Mouse (Mus musculus) small intestine, adult 2 months (tissue): Measurements from ENCODE around the gene Pfas. TPM values are rescaled to one million over a fixed set of nuclear protein-coding genes. Genes with fewer than 3 reads are reported as not detected.
"Not testable (repeated sequence)": the region's sequence is repeated elsewhere in the genome, so short reads cannot be mapped to it uniquely, and the experiment has no call there.

Source experiments
- H3K27ac ChIP-seq: fragments of 200-500 bp; 2 replicates; pipeline ENCODE4 v1.5.1; 2012; ENCODE audit warnings: low read depth, low read length, control low read depth, inconsistent platforms; ENCODE audit not compliant: insufficient read depth
- H3K27me3 ChIP-seq: fragments of 200-500 bp; 2 replicates; pipeline ENCODE4 v1.6.1; 2012; ENCODE audit warnings: mild to moderate bottlenecking, moderate library complexity, low read length, inconsistent platforms; ENCODE audit not compliant: control insufficient read depth, insufficient read depth
- H3K36me3 ChIP-seq: fragments of 200-500 bp; 2 replicates; pipeline ENCODE4 v1.6.1; 2012; ENCODE audit warnings: mild to moderate bottlenecking, low read length, control low read depth, inconsistent platforms; ENCODE audit not compliant: control insufficient read depth, insufficient read depth
- H3K4me1 ChIP-seq: fragments of 200-500 bp; 2 replicates; pipeline ENCODE4 v1.6.1; 2012; ENCODE audit warnings: low read length, inconsistent platforms, mixed read lengths; ENCODE audit not compliant: control insufficient read depth, insufficient read depth, insufficient read length
- H3K4me3 ChIP-seq: fragments of 200-500 bp; 2 replicates; pipeline ENCODE4 v1.5.1; 2012; ENCODE audit warnings: low read depth, mild to moderate bottlenecking, control low read depth, inconsistent platforms, low read length, moderate library complexity
- CTCF ChIP-seq: fragments of 200-500 bp; IDR thresholded peaks from 2 replicates; pipeline ENCODE4 v1.5.1; 2012; ENCODE audit warnings: low read depth, mild to moderate bottlenecking, control low read depth, inconsistent platforms, low read length, moderate library complexity, mixed read lengths; ENCODE audit not compliant: insufficient replicate concordance, insufficient read length; ENCODE audit errors: extremely low read depth
- POLR2A ChIP-seq: fragments of 200-500 bp; IDR thresholded peaks from 2 replicates; pipeline ENCODE4 v1.6.1; 2012; ENCODE audit warnings: low read depth, mild to moderate bottlenecking, control low read depth, inconsistent platforms, low read length, moderate library complexity
- WGBS: fragments of 180-500 bp; shearing (Covaris S2); methylation state at CpG from one replicate; pipeline ENCODE4 v1.1.7; 2018; 5-methylcytosine and 5-hydroxymethylcytosine counted together
- polyA plus RNA-seq: library from polyadenylated mRNA; depleted of rRNA; stranded (reverse); fragments of >200 nt; gene quantifications from 2 replicates; pipeline ENCODE4 v1.2.3, GENCODE M21; 2012

The Pfas gene
- polyA plus RNA-seq, 1 experiment = 6.0 TPM

GRCm38 (mm10) chr11:68982639-68983369, 25.5 kb downstream of the Pfas start:
- peaks cover 7% of the 10 kb centered on the region for H3K36me3 ChIP-seq
- no peak overlapping the region for H3K4me3 ChIP-seq
- H3K27ac ChIP-seq = no peak overlapping the region
- no peaks in the 10 kb centered on the region for H3K27me3 ChIP-seq
- 24% methylated on average over 4 of the region's 4 CpGs for WGBS
- TF ChIP-seq POLR2A = no peak
- TF ChIP-seq CTCF = peak; percentile 79; the same call in 1 of the 2 replicates
- peaks cover 5% of the 10 kb centered on the region; the same call in 1 of the 2 replicates for H3K4me1 ChIP-seq

- TF ChIP-seq CTCF = no peak
- no peak for TF ChIP-seq POLR2A
- WGBS = 30% methylated on average over 3 of the region's 3 CpGs
- H3K27ac ChIP-seq = peak overlapping the region; percentile 59
- no peak overlapping the region for H3K4me3 ChIP-seq
- H3K4me1 ChIP-seq = peaks cover 5% of the 10 kb centered on the region; the same call in 1 of the 2 replicates
- H3K36me3 ChIP-seq = no peaks in the 10 kb centered on the region
- no peaks in the 10 kb centered on the region for H3K27me3 ChIP-seq
Observed at GRCm38 (mm10) chr11:68980919-68981318, 27.3 kb downstream of the Pfas start.

- no peaks in the 10 kb centered on the region for H3K36me3 ChIP-seq
- no peaks in the 10 kb centered on the region for H3K27me3 ChIP-seq
- no peak for TF ChIP-seq CTCF
- TF ChIP-seq POLR2A = no peak
- H3K4me1 ChIP-seq = peaks cover 7% of the 10 kb centered on the region; the same call in 1 of the 2 replicates
- no peak overlapping the region for H3K4me3 ChIP-seq
- peak overlapping the region; percentile 46 for H3K27ac ChIP-seq
- WGBS = 25% methylated on average over 5 of the region's 5 CpGs
Observed at GRCm38 (mm10) chr11:68979320-68979733, 28.9 kb downstream of the Pfas start.

GRCm38 (mm10) chr11:68975601-68976000, 32.7 kb downstream of the Pfas start:
- no peak overlapping the region for H3K4me3 ChIP-seq
- H3K36me3 ChIP-seq = no peaks in the 10 kb centered on the region
- TF ChIP-seq POLR2A (no peak), CTCF (no peak)
- H3K27ac ChIP-seq = no peak overlapping the region
- no peaks in the 10 kb centered on the region for H3K27me3 ChIP-seq
- WGBS = 92% methylated on average over 1 of the region's 1 CpGs
- peaks cover 17% of the 10 kb centered on the region for H3K4me1 ChIP-seq

GRCm38 (mm10) chr11:68975085-68975484, 33.2 kb downstream of the Pfas start, which contains the start of gene Rangrf:
TSS of gene Rangrf (minus strand) at chr11:68975185.
- no peak within 1 kb of the TSS for H3K27ac ChIP-seq

GRCm38 (mm10) chr11:68974059-68974450, 34.2 kb downstream of the Pfas start:
- no peaks in the 10 kb centered on the region for H3K36me3 ChIP-seq
- H3K27me3 ChIP-seq = no peaks in the 10 kb centered on the region
- no peak overlapping the region for H3K27ac ChIP-seq
- peak overlapping the region; percentile 73 for H3K4me3 ChIP-seq
- no peak for TF ChIP-seq CTCF
- 33% methylated on average over 6 of the region's 6 CpGs for WGBS
- H3K4me1 ChIP-seq = peaks cover 15% of the 10 kb centered on the region

More at GRCm38 (mm10) chr11:68975085-68975484, 33.2 kb downstream of the Pfas start, which contains the start of gene Rangrf:
- TF ChIP-seq POLR2A (no peak), CTCF (no peak)
- peaks cover 15% of the 10 kb centered on the region for H3K4me1 ChIP-seq
- H3K4me3 ChIP-seq = peak within 1 kb of the TSS; percentile 73
- no peaks in the 10 kb centered on the region for H3K36me3 ChIP-seq
- 86% methylated on average over 7 of the region's 7 CpGs for WGBS
- no peaks in the 10 kb centered on the region for H3K27me3 ChIP-seq

- H3K4me3 ChIP-seq = peak overlapping the region; percentile 73
- 0 out of 2 replicates have a peak overlapping the region, but pooled peaks have one; percentile 18 for H3K27ac ChIP-seq
- not testable (repeated sequence) for H3K27me3 ChIP-seq, H3K36me3 ChIP-seq
- under 1% methylated on average over 38 of the region's 38 CpGs for WGBS
- H3K4me1 ChIP-seq = peaks cover 18% of the 10 kb centered on the region
Observed at GRCm38 (mm10) chr11:68973250-68974058, 34.8 kb downstream of the Pfas start.
